Mouse (Mus musculus): Measurements from ENCODE around the gene Tmem132b. TPM values are rescaled to one million over a fixed set of nuclear protein-coding genes. Genes with fewer than 3 reads are reported as not detected.

Tmem132b gene
- polyA plus RNA-seq, 1 experiment from 2014 or later = 0.32 TPM

GRCm38 (mm10) chr5:125520930-125521590 lies 10.5 kb upstream of the Tmem132b start:
- no peaks in the 10 kb centered on the region for H3K9me3 ChIP-seq (replicated peaks)
- no peak for ATAC-seq (replicated peaks; ENCODE audit: low FRiP score)
- WGBS = 21% methylated on average over 15 of the region's 15 CpGs
- peaks cover 16% of the 10 kb centered on the region for H3K36me3 ChIP-seq
- H3K27ac ChIP-seq = no peak overlapping the region
- no peak overlapping the region for H3K4me2 ChIP-seq
- H3K4me1 ChIP-seq = no peaks in the 10 kb centered on the region
- no peak overlapping the region for H3K4me3 ChIP-seq (replicated peaks)
- H3K9ac ChIP-seq = no peak overlapping the region
- H3K27me3 ChIP-seq = no peaks in the 10 kb centered on the region

- WGBS = 72% methylated on average over 2 of the region's 2 CpGs
- Histone ChIP-seq H3K27me3 (peaks cover 4% of the 10 kb centered on the region), H3K36me3 (no peaks in the 10 kb centered on the region), H3K27ac (no peak overlapping the region), H3K4me1 (no peaks in the 10 kb centered on the region), H3K9me3 (replicated peaks) (peaks cover 3% of the 10 kb centered on the region; the same call in 1 of the 2 replicates), H3K4me3 (replicated peaks) (no peak overlapping the region), H3K9ac (no peak overlapping the region), H3K4me2 (no peak overlapping the region)
- no peak for ATAC-seq (replicated peaks; ENCODE audit: low FRiP score)
Measured at GRCm38 (mm10) chr5:125523361-125523760, 8.2 kb upstream of the Tmem132b start.

DNA sequence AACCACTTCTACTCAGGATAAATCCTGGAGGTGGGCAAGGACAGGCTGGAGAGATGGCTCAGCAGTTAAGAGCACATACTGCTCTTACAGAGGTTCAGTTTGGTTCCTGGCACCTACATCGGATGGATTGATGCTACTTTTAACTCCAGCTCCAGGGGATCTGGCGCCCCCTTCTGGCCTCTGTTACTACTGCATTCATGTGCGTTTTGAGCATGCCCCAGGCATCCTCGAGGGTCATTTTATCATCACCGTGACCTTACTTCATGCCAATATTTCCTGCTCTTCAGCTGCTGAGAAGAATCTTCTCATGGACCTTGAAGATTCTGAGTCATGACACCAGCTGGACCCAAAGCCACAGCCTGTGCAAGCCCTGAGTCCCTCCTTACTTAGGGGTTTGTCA lies 6.1 kb upstream of the Tmem132b start:
- no peak overlapping the region for H3K4me2 ChIP-seq
- H3K27me3 ChIP-seq = peaks cover 22% of the 10 kb centered on the region
- no peak overlapping the region for H3K4me3 ChIP-seq (replicated peaks)
- H3K9me3 ChIP-seq (replicated peaks) = peaks cover 3% of the 10 kb centered on the region; the same call in 1 of the 2 replicates
- H3K36me3 ChIP-seq = no peaks in the 10 kb centered on the region
- H3K4me1 ChIP-seq = no peaks in the 10 kb centered on the region
- no peak overlapping the region for H3K9ac ChIP-seq
- WGBS = 65% methylated on average over 5 of the region's 5 CpGs
- no peak overlapping the region for H3K27ac ChIP-seq
- no peak for ATAC-seq (replicated peaks; ENCODE audit: low FRiP score)

- Histone ChIP-seq H3K27me3 (peaks cover 30% of the 10 kb centered on the region), H3K27ac (no peak overlapping the region), H3K9me3 (replicated peaks) (peaks cover 3% of the 10 kb centered on the region; the same call in 1 of the 2 replicates), H3K4me1 (peaks cover under 1% of the 10 kb centered on the region), H3K4me3 (replicated peaks) (no peak overlapping the region), H3K36me3 (no peaks in the 10 kb centered on the region), H3K9ac (no peak overlapping the region), H3K4me2 (no peak overlapping the region)
- WGBS = 75% methylated on average over 4 of the region's 4 CpGs
- no peak for ATAC-seq (replicated peaks; ENCODE audit: low FRiP score)
Measured at GRCm38 (mm10) chr5:125526464-125526863, 5.1 kb upstream of the Tmem132b start.

DNA sequence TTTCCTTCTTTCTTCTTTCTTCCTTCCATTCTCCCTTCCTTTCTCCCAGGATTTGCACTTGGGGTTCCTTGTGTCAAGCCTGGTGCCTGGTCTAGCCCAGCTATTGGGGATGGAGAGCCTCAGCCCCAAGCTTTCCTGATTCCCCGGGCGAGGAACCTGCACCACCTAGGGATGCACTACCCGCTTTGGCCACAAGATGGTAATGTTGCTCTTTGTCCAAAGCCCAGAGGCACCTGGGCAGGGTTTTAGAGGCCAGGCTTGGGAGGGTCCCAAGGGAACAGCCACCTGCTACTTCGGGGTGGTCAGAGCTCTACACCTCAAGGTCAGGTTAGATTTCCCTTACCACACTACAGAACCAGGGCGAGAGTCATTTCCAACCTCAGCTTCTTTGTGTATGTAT lies 2.5 kb upstream of the Tmem132b start:
- Histone ChIP-seq H3K4me1 (peaks cover 25% of the 10 kb centered on the region), H3K27ac (no peak overlapping the region), H3K4me2 (no peak overlapping the region), H3K4me3 (replicated peaks) (no peak overlapping the region), H3K36me3 (no peaks in the 10 kb centered on the region), H3K9ac (no peak overlapping the region), H3K27me3 (peaks cover 57% of the 10 kb centered on the region), H3K9me3 (replicated peaks) (peaks cover 3% of the 10 kb centered on the region; the same call in 1 of the 2 replicates)
- WGBS = 5% methylated on average over 5 of the region's 5 CpGs
- no peak for ATAC-seq (replicated peaks; ENCODE audit: low FRiP score)

- WGBS = under 1% methylated on average over 29 of the region's 30 CpGs
- ATAC-seq (replicated peaks; ENCODE audit: low FRiP score) = peak; percentile 54
- H3K4me1 ChIP-seq = peaks cover 36% of the 10 kb centered on the region
- H3K36me3 ChIP-seq = no peaks in the 10 kb centered on the region
- H3K4me3 ChIP-seq (replicated peaks) = peak overlapping the region; percentile 59
- H3K27ac ChIP-seq = no peak overlapping the region
- peak overlapping the region; percentile 29 for H3K9ac ChIP-seq
- peak overlapping the region; percentile 86 for H3K4me2 ChIP-seq
- peaks cover 80% of the 10 kb centered on the region for H3K27me3 ChIP-seq
- no peaks in the 10 kb centered on the region for H3K9me3 ChIP-seq (replicated peaks)
Measured at GRCm38 (mm10) chr5:125532191-125532544, 594 bp downstream of the Tmem132b start.

GRCm38 (mm10) chr5:125532545-125533224 lies 1.1 kb downstream of the Tmem132b start:
- Histone ChIP-seq H3K9ac (peak overlapping the region; percentile 29), H3K9me3 (replicated peaks) (no peaks in the 10 kb centered on the region), H3K4me2 (peak overlapping the region; percentile 86), H3K4me3 (replicated peaks) (peak overlapping the region; percentile 59), H3K4me1 (peaks cover 36% of the 10 kb centered on the region), H3K36me3 (no peaks in the 10 kb centered on the region), H3K27ac (no peak overlapping the region), H3K27me3 (peaks cover 85% of the 10 kb centered on the region)
- WGBS = under 1% methylated on average over 64 of the region's 64 CpGs
- no peak; the same call in 1 of the 2 replicates for ATAC-seq (replicated peaks; ENCODE audit: low FRiP score)

DNA sequence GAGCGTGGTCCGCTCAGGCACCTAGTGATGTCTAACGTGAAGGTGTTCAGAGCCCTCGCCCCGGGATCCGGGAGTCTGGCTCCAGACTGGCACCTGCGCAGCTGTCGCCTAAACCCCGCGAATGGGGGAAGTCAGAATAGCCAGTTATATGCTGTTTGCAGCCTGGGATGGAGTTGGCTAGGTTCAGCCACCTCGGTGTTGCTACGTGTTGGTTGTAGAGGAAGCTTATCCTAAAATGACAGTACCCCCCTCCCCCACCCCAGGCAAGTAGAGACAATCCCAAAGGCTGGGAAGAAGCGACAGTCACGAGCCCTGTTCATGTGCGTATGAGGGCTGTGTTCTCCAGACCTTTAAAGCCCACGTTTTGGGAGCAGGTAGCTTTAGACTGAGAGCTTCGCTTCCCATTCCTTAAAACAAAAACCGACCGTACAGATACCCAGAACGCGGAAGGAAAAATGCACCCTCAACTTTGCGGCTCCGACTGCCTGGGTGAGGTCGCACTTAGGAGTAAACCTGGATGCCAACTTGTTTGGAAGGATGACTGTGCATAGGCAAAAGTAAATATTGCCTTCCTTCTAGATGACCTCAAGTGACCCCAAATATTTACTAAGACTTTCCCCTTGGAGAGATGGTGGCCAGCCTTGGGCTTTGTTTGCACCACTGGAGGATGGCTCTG lies 1.8 kb downstream of the Tmem132b start:
- 1% methylated on average over 24 of the region's 24 CpGs for WGBS
- no peak for ATAC-seq (replicated peaks; ENCODE audit: low FRiP score)
- Histone ChIP-seq H3K27me3 (peaks cover 81% of the 10 kb centered on the region), H3K9ac (0 out of 2 replicates have a peak overlapping the region, but pooled peaks have one; percentile 29), H3K27ac (no peak overlapping the region), H3K4me2 (peak overlapping the region; percentile 86), H3K4me1 (peaks cover 36% of the 10 kb centered on the region), H3K9me3 (replicated peaks) (no peaks in the 10 kb centered on the region), H3K4me3 (replicated peaks) (peak overlapping the region; percentile 59), H3K36me3 (no peaks in the 10 kb centered on the region)

DNA sequence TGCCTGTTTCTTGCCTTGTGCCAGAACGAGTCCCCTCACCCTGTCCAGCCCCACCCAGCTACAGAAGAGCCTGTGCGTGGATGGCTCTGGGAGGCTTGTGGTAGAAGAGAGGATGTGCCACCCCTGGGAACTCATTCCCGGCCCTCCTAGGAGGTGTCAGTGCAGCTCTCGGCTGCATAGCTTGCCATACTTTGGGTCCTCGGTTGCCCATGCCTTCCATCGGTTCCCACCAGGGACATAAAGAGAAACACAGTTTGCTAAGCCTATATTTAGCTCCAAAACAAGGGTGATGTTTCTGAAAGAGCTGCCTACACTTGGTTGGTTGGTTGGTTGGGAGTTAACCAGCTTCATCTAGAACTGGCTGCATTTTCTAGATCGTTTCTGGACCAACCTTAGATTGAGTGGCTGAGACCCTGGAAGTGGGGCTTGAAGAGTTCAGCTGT lies 2.6 kb downstream of the Tmem132b start:
- Histone ChIP-seq H3K27ac (no peak overlapping the region), H3K4me3 (replicated peaks) (peak overlapping the region; percentile 59), H3K9me3 (replicated peaks) (no peaks in the 10 kb centered on the region), H3K9ac (no peak overlapping the region), H3K4me2 (peak overlapping the region; percentile 86), H3K27me3 (peaks cover 79% of the 10 kb centered on the region), H3K4me1 (peaks cover 36% of the 10 kb centered on the region), H3K36me3 (no peaks in the 10 kb centered on the region)
- 4% methylated on average over 7 of the region's 7 CpGs for WGBS
- no peak for ATAC-seq (replicated peaks; ENCODE audit: low FRiP score)

DNA sequence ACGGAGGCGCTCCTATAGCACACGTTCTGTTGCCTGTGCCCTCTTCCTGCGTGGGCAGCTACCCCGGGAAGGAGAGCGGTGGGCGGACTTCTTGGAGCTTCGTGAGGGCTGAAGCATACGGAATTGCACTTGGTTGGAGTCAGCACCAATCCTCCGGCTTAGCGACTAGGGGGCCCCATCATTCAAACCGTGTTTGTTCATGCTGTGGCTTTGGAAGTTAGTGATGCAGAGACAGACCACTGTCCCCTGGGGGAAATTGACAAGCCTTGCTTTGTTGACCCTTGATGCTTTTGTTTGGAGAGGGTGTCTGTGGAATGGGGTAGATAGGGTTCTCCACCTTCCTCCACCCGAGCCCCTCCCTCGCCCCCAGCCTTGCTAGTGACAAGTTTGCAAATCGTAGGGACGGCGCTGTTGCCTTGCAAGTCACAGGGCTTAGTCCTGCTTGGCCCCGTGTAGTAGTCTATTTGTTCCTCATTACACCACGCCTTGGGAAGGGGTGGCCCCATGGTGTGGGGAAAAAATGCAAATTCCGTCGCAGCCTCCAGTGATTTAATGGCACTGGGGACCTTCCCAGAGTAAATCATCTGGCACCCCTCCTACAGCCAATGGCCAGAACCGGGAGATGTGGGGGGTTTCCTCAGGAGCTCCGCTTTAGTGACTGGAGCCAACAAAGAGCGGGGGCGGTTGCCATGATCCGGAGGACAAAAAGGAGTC lies 3.2 kb downstream of the Tmem132b start:
- WGBS = 3% methylated on average over 26 of the region's 26 CpGs
- Histone ChIP-seq H3K36me3 (no peaks in the 10 kb centered on the region), H3K4me1 (peaks cover 36% of the 10 kb centered on the region), H3K27ac (0 out of 2 replicates have a peak overlapping the region, but pooled peaks have one; percentile 13), H3K27me3 (peaks cover 74% of the 10 kb centered on the region), H3K9ac (no peak overlapping the region), H3K9me3 (replicated peaks) (no peaks in the 10 kb centered on the region), H3K4me2 (peak overlapping the region; percentile 86), H3K4me3 (replicated peaks) (peak overlapping the region; percentile 17)
- ATAC-seq (replicated peaks; ENCODE audit: low FRiP score) = peak; percentile 55

- Histone ChIP-seq H3K27ac (no peak overlapping the region), H3K4me1 (0 out of 2 replicates have a peak, but pooled peaks cover 4% of the 10 kb centered on the region), H3K27me3 (0 out of 2 replicates have a peak, but pooled peaks cover 15% of the 10 kb centered on the region), H3K36me3 (no peaks in the 10 kb centered on the region), H3K4me2 (no peak overlapping the region), H3K9ac (no peak overlapping the region), H3K9me3 (replicated peaks) (no peaks in the 10 kb centered on the region), H3K4me3 (replicated peaks) (no peak overlapping the region)
- ATAC-seq (replicated peaks; ENCODE audit: low FRiP score) = no peak
- 94% methylated on average over 2 of the region's 2 CpGs for WGBS
Measured at GRCm38 (mm10) chr5:125545090-125545489, 13.5 kb downstream of the Tmem132b start.
